Mouse (Mus musculus) gastrocnemius, adult 18-20 months (tissue): ENCODE data around the gene Olfr787. TPM values are rescaled to one million over a fixed set of nuclear protein-coding genes. Genes with fewer than 3 reads are reported as not detected.

ENCODE experiments used
- DNase-seq: peaks from one replicate; pipeline ENCODE4 v3.0.0; 2021; ENCODE audit warnings: low spot score
- long read RNA-seq, 2 experiments: library from polyadenylated mRNA; stranded (forward); transcript quantifications; one replicate each; pipeline ENCODE4 v2.0.0; 2021
- total RNA-seq, 2 experiments: library from RNA; stranded (reverse); gene quantifications; 2 replicates each; pipeline ENCODE4 v1.2.3; 2021

Gene Olfr787
- not detected for total RNA-seq
- long read RNA-seq, experiment 1, result 0 reads
- long read RNA-seq, experiment 2, result 0 reads

DNA sequence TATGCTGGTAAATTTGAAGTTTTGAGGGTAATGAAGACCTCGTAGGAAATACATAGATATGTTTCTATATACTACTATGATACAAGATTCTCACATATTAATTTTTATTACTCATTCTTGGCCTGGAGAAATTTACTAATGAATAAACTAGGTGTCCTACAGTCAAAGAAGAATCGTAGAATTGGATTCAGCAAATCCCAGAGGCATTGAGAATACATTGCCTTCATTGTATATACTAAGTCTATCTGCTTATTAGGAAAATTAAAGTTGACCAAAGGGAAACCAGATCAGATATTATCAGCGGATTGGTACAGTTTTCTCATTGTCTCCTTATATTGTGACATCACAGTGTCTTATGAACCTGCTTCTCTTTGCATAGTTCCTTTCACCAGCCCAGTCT, at the start of gene Olfr787:
Olfr787 (plus strand) TSS at position 301 of the 400 bp plus-strand sequence.
- no peak for DNase-seq

- no peak for DNase-seq
Measured at GRCm38 (mm10) chr10:129427006-129427405, 34.7 kb upstream of the Olfr787 start, which contains the start of gene Olfr786. Gene Olfr786, plus strand, starts transcription at chr10:129427306.

DNA sequence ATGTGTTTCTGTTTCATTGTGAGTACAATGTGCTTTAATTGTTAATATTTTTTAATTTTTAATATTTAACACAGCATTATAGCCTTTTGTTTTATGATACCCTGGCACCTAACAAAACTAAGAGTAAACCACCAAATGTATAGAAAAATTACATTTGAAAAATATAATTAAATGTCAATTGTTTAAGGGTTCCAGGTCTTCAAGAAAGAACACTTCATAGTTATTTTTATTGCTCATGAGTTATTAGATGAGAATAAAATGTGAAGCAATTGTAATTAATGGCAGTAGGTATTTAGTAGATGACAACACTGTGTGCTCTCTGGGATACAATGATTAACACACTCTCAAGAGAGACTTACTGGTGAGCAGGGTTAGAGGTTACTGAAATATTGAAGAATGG, 9.0 kb downstream of the Olfr787 start, which contains the start of gene Olfr788:
Olfr788 (plus strand) TSS at position 301 of the 400 bp plus-strand sequence.
- no peak for DNase-seq

- no peak for DNase-seq
Measured at GRCm38 (mm10) chr10:129473256-129473655, 11.6 kb downstream of the Olfr787 start.

- no peak for DNase-seq
Measured at GRCm38 (mm10) chr10:129473723-129474122, 12.1 kb downstream of the Olfr787 start.

GRCm38 (mm10) chr10:129484452-129484851, 22.8 kb downstream of the Olfr787 start, which contains the start of gene Olfr789:
Gene Olfr789, plus strand, starts transcription at chr10:129484752.
- DNase-seq, result no peak

- no peak for DNase-seq
Measured at GRCm38 (mm10) chr10:129490101-129490500, 28.4 kb downstream of the Olfr787 start.

DNA sequence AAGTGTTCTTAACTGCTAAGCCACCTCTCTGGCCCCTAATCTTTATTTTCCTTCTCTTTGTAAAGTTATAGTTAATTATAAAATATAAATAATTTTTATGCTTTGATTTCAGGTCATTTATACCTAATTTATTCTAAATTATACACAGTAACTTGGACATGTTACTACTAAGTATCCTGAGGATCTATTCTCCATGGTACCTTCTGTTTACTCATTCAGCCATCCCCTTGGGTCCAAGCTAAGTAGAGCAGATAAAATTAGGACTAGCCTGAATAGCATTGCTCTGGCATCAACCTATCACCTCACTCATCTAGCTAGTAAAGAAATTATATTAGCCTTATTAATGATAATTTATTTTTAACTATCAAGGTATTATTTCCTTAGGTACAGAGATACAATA, 36.5 kb downstream of the Olfr787 start, which contains the start of gene Olfr790:
Olfr790 (plus strand) TSS at position 301 of the 400 bp plus-strand sequence.
- no peak for DNase-seq

Other genes starting within 250 kb of the Olfr787 start
- gene Olfr774, start 225.7 kb upstream of the Olfr787 start, total RNA-seq, result not detected
- gene Olfr775, start 213.4 kb upstream of the Olfr787 start, total RNA-seq, result not detected
- gene Olfr776, start 202.7 kb upstream of the Olfr787 start, total RNA-seq, result not detected
- not detected for gene Olfr777, start 190.4 kb upstream of the Olfr787 start, total RNA-seq
- gene Olfr780, start 143.7 kb upstream of the Olfr787 start, total RNA-seq, result not detected
- gene Olfr781, start 133.0 kb upstream of the Olfr787 start, total RNA-seq, result not detected
- not detected for gene Olfr782, start 113.0 kb upstream of the Olfr787 start, total RNA-seq
- gene Olfr784, start 77.8 kb upstream of the Olfr787 start, total RNA-seq, result not detected
- gene Olfr785, start 56.4 kb upstream of the Olfr787 start, total RNA-seq, result not detected
- not detected for gene Olfr786, start 34.6 kb upstream of the Olfr787 start, total RNA-seq
- not detected for gene Olfr788, start 9.1 kb downstream of the Olfr787 start, total RNA-seq
- gene Olfr789, start 22.9 kb downstream of the Olfr787 start, total RNA-seq, result not detected
- not detected for gene Olfr790, start 36.6 kb downstream of the Olfr787 start, total RNA-seq
- not detected for gene Olfr791, start 59.9 kb downstream of the Olfr787 start, total RNA-seq
- gene Olfr792, start 77.3 kb downstream of the Olfr787 start, total RNA-seq, result not detected
- not detected for gene Olfr794, start 105.8 kb downstream of the Olfr787 start, total RNA-seq
- gene Olfr796, start 150.7 kb downstream of the Olfr787 start, total RNA-seq, result not detected
- gene Olfr798, start 166.1 kb downstream of the Olfr787 start, total RNA-seq, result not detected
- not detected for gene Olfr799, start 175.6 kb downstream of the Olfr787 start, total RNA-seq
- not detected for gene Olfr800, start 195.8 kb downstream of the Olfr787 start, total RNA-seq
- gene Olfr801, start 212.0 kb downstream of the Olfr787 start, total RNA-seq, result not detected
- gene Olfr802, start 226.3 kb downstream of the Olfr787 start, total RNA-seq, result not detected
- not detected for gene Olfr803, start 232.4 kb downstream of the Olfr787 start, total RNA-seq
- not detected for gene Olfr804, start 241.3 kb downstream of the Olfr787 start, total RNA-seq